Mouse (Mus musculus) liver, embryonic 14.5 days (tissue): ENCODE data around the gene Tspyl4.

Source experiments
- CTCF ChIP-seq: IDR thresholded peaks from 2 replicates; pipeline ENCODE4 v1.5.1; 2016; ENCODE audit warnings: antibody characterized with exemption, low read depth, control low read depth
- EP300 ChIP-seq: IDR thresholded peaks from 2 replicates; pipeline ENCODE4 v1.6.1; 2016; ENCODE audit warnings: antibody characterized with exemption, low read depth

- TF ChIP-seq CTCF, result no peak
- TF ChIP-seq EP300, result no peak
These were observed 49.5 kb upstream of the Tspyl4 start for GRCm38 (mm10) chr10:34247757-34248156.
